Mouse (Mus musculus): ENCODE measurements around the gene Krt81. TPM values are rescaled to one million over a fixed set of nuclear protein-coding genes. Genes with fewer than 3 reads are reported as not detected.

Krt81 gene
- polyA plus RNA-seq, 1 experiment from 2014 or later = not detected

GRCm38 (mm10) chr15:101485911-101486635 is 22.5 kb upstream of the Krt81 start:
- no peaks in the 10 kb centered on the region for H3K4me1 ChIP-seq (replicated peaks; ENCODE audit: control insufficient read depth, insufficient read depth, low read length)
- no peak for ATAC-seq (ENCODE audit: low read depth)
- H3K9ac ChIP-seq (ENCODE audit: low read length) = no peak overlapping the region
- no peak overlapping the region for H3K27ac ChIP-seq (ENCODE audit: low read length)
- no peaks in the 10 kb centered on the region for H3K27me3 ChIP-seq (ENCODE audit: control insufficient read depth, insufficient read depth, low read depth, low read length)
- no peak overlapping the region for H3K4me2 ChIP-seq (ENCODE audit: low read depth, low read length)
- H3K36me3 ChIP-seq (ENCODE audit: control insufficient read depth, insufficient read depth, low read length) = no peaks in the 10 kb centered on the region
- no peaks in the 10 kb centered on the region for H3K9me3 ChIP-seq (ENCODE audit: control insufficient read depth, low read length)
- no peak overlapping the region for H3K4me3 ChIP-seq (ENCODE audit: low read length)
- 70% methylated on average over 11 of the region's 11 CpGs for WGBS

GRCm38 (mm10) chr15:101484939-101485338 is 21.4 kb upstream of the Krt81 start:
- Histone ChIP-seq H3K27ac (ENCODE audit: low read length) (no peak overlapping the region), H3K4me2 (ENCODE audit: low read depth, low read length) (no peak overlapping the region), H3K9ac (ENCODE audit: low read length) (no peak overlapping the region), H3K36me3 (ENCODE audit: control insufficient read depth, insufficient read depth, low read length) (no peaks in the 10 kb centered on the region), H3K9me3 (ENCODE audit: control insufficient read depth, low read length) (no peaks in the 10 kb centered on the region), H3K4me1 (replicated peaks; ENCODE audit: control insufficient read depth, insufficient read depth, low read length) (no peaks in the 10 kb centered on the region), H3K27me3 (ENCODE audit: control insufficient read depth, insufficient read depth, low read depth, low read length) (no peaks in the 10 kb centered on the region), H3K4me3 (ENCODE audit: low read length) (no peak overlapping the region)
- no peak for ATAC-seq (ENCODE audit: low read depth)
- 80% methylated on average over 1 of the region's 1 CpGs for WGBS

- WGBS = 33% methylated on average over 1 of the region's 1 CpGs
- Histone ChIP-seq H3K36me3 (ENCODE audit: control insufficient read depth, insufficient read depth, low read length) (no peaks in the 10 kb centered on the region), H3K27ac (ENCODE audit: low read length) (no peak overlapping the region), H3K27me3 (ENCODE audit: control insufficient read depth, insufficient read depth, low read depth, low read length) (peaks cover 6% of the 10 kb centered on the region), H3K4me3 (ENCODE audit: low read length) (no peak overlapping the region), H3K9ac (ENCODE audit: low read length) (no peak overlapping the region), H3K4me2 (ENCODE audit: low read depth, low read length) (no peak overlapping the region), H3K9me3 (ENCODE audit: control insufficient read depth, low read length) (no peaks in the 10 kb centered on the region), H3K4me1 (replicated peaks; ENCODE audit: control insufficient read depth, insufficient read depth, low read length) (peaks cover 7% of the 10 kb centered on the region; the same call in 1 of the 2 replicates)
- no peak for ATAC-seq (ENCODE audit: low read depth)
Measured at GRCm38 (mm10) chr15:101483646-101484045, 20.1 kb upstream of the Krt81 start.

- 20% methylated on average over 4 of the region's 4 CpGs for WGBS
- Histone ChIP-seq H3K4me2 (ENCODE audit: low read depth, low read length) (no peak overlapping the region), H3K4me1 (replicated peaks; ENCODE audit: control insufficient read depth, insufficient read depth, low read length) (peaks cover 7% of the 10 kb centered on the region; the same call in 1 of the 2 replicates), H3K27ac (ENCODE audit: low read length) (no peak overlapping the region), H3K9ac (ENCODE audit: low read length) (no peak overlapping the region), H3K27me3 (ENCODE audit: control insufficient read depth, insufficient read depth, low read depth, low read length) (peaks cover 6% of the 10 kb centered on the region), H3K4me3 (ENCODE audit: low read length) (no peak overlapping the region), H3K36me3 (ENCODE audit: control insufficient read depth, insufficient read depth, low read length) (no peaks in the 10 kb centered on the region), H3K9me3 (ENCODE audit: control insufficient read depth, low read length) (no peaks in the 10 kb centered on the region)
- no peak for ATAC-seq (ENCODE audit: low read depth)
Measured at GRCm38 (mm10) chr15:101482056-101482455, 18.5 kb upstream of the Krt81 start.

- H3K36me3 ChIP-seq (ENCODE audit: control insufficient read depth, insufficient read depth, low read length) = no peaks in the 10 kb centered on the region
- H3K27ac ChIP-seq (ENCODE audit: low read length) = no peak overlapping the region
- 32% methylated on average over 11 of the region's 11 CpGs for WGBS
- peaks cover 6% of the 10 kb centered on the region for H3K27me3 ChIP-seq (ENCODE audit: control insufficient read depth, insufficient read depth, low read depth, low read length)
- peaks cover 7% of the 10 kb centered on the region; the same call in 1 of the 2 replicates for H3K4me1 ChIP-seq (replicated peaks; ENCODE audit: control insufficient read depth, insufficient read depth, low read length)
- peak overlapping the region; percentile 61 for H3K4me2 ChIP-seq (ENCODE audit: low read depth, low read length)
- no peaks in the 10 kb centered on the region for H3K9me3 ChIP-seq (ENCODE audit: control insufficient read depth, low read length)
- ATAC-seq (ENCODE audit: low read depth) = no peak
- peak overlapping the region; percentile 37 for H3K4me3 ChIP-seq (ENCODE audit: low read length)
- H3K9ac ChIP-seq (ENCODE audit: low read length) = peak overlapping the region; percentile 42
Measured at GRCm38 (mm10) chr15:101479666-101480060, 16.1 kb upstream of the Krt81 start.

GRCm38 (mm10) chr15:101479007-101479665 is 15.6 kb upstream of the Krt81 start:
- peaks cover 6% of the 10 kb centered on the region for H3K27me3 ChIP-seq (ENCODE audit: control insufficient read depth, insufficient read depth, low read depth, low read length)
- peak overlapping the region; percentile 42 for H3K9ac ChIP-seq (ENCODE audit: low read length)
- no peaks in the 10 kb centered on the region for H3K36me3 ChIP-seq (ENCODE audit: control insufficient read depth, insufficient read depth, low read length)
- peak overlapping the region; percentile 61 for H3K4me2 ChIP-seq (ENCODE audit: low read depth, low read length)
- H3K27ac ChIP-seq (ENCODE audit: low read length) = no peak overlapping the region
- 5% methylated on average over 31 of the region's 31 CpGs for WGBS
- H3K4me3 ChIP-seq (ENCODE audit: low read length) = peak overlapping the region; percentile 37
- ATAC-seq (ENCODE audit: low read depth) = peak; percentile 73
- H3K9me3 ChIP-seq (ENCODE audit: control insufficient read depth, low read length) = no peaks in the 10 kb centered on the region
- H3K4me1 ChIP-seq (replicated peaks; ENCODE audit: control insufficient read depth, insufficient read depth, low read length) = peaks cover 7% of the 10 kb centered on the region; the same call in 1 of the 2 replicates

- H3K4me3 ChIP-seq (ENCODE audit: low read length) = no peak within 1 kb of the TSS
- H3K27ac ChIP-seq (ENCODE audit: low read length) = no peak within 1 kb of the TSS
- ATAC-seq (ENCODE audit: low read depth) = no peak
- no peak within 1 kb of the TSS for H3K4me2 ChIP-seq (ENCODE audit: low read depth, low read length)
- no peaks in the 10 kb centered on the region for H3K27me3 ChIP-seq (ENCODE audit: control insufficient read depth, insufficient read depth, low read depth, low read length)
- no peaks in the 10 kb centered on the region for H3K9me3 ChIP-seq (ENCODE audit: control insufficient read depth, low read length)
- WGBS = 30% methylated on average over 10 of the region's 10 CpGs
- H3K4me1 ChIP-seq (replicated peaks; ENCODE audit: control insufficient read depth, insufficient read depth, low read length) = no peaks in the 10 kb centered on the region
- H3K36me3 ChIP-seq (ENCODE audit: control insufficient read depth, insufficient read depth, low read length) = no peaks in the 10 kb centered on the region
- no peak within 1 kb of the TSS for H3K9ac ChIP-seq (ENCODE audit: low read length)
Measured at GRCm38 (mm10) chr15:101472952-101473528, 9.5 kb upstream of the Krt81 start, which contains the start of gene Krt86. Krt86 (plus strand) TSS chr15:101473478.

- 72% methylated on average over 4 of the region's 4 CpGs for whole genome bisulfite sequencing
- Histone ChIP-seq H3K27me3 (ENCODE audit: control insufficient read depth, insufficient read depth, low read depth, low read length) (no peaks in the 10 kb centered on the region), H3K4me3 (ENCODE audit: low read length) (no peak overlapping the region), H3K36me3 (ENCODE audit: control insufficient read depth, insufficient read depth, low read length) (no peaks in the 10 kb centered on the region), H3K27ac (ENCODE audit: low read length) (no peak overlapping the region), H3K4me2 (ENCODE audit: low read depth, low read length) (no peak overlapping the region), H3K4me1 (replicated peaks; ENCODE audit: control insufficient read depth, insufficient read depth, low read length) (no peaks in the 10 kb centered on the region), H3K9ac (ENCODE audit: low read length) (no peak overlapping the region), H3K9me3 (ENCODE audit: control insufficient read depth, low read length) (no peaks in the 10 kb centered on the region)
- no peak for ATAC-seq (ENCODE audit: low read depth)
Measured at GRCm38 (mm10) chr15:101469093-101469492, 5.5 kb upstream of the Krt81 start.

GRCm38 (mm10) chr15:101459283-101459682 is 4.3 kb downstream of the Krt81 start:
- H3K4me3 ChIP-seq (ENCODE audit: low read length) = no peak overlapping the region
- no peaks in the 10 kb centered on the region for H3K4me1 ChIP-seq (replicated peaks; ENCODE audit: control insufficient read depth, insufficient read depth, low read length)
- no peak overlapping the region for H3K9ac ChIP-seq (ENCODE audit: low read length)
- no peak overlapping the region for H3K4me2 ChIP-seq (ENCODE audit: low read depth, low read length)
- 71% methylated on average over 14 of the region's 14 CpGs for WGBS
- ATAC-seq (ENCODE audit: low read depth) = no peak
- no peaks in the 10 kb centered on the region for H3K27me3 ChIP-seq (ENCODE audit: control insufficient read depth, insufficient read depth, low read depth, low read length)
- H3K27ac ChIP-seq (ENCODE audit: low read length) = no peak overlapping the region
- no peaks in the 10 kb centered on the region for H3K36me3 ChIP-seq (ENCODE audit: control insufficient read depth, insufficient read depth, low read length)
- peaks cover 2% of the 10 kb centered on the region; the same call in 1 of the 2 replicates for H3K9me3 ChIP-seq (ENCODE audit: control insufficient read depth, low read length)

Measured in lung, embryonic 16.5 days (tissue).